Mouse (Mus musculus): ENCODE measurements around the gene Ank3. TPM values are rescaled to one million over a fixed set of nuclear protein-coding genes. Genes with fewer than 3 reads are reported as not detected.

The Ank3 gene
- polyA plus RNA-seq, 2 experiments = 3.1 to 5.3 TPM

GRCm38 (mm10) chr10:69720452-69720851 is 321.9 kb downstream of the Ank3 start:
- DNase-seq (ENCODE audit: low read depth in 3 of 3, low spot score in 3 of 3) (no peak), ATAC-seq (ENCODE audit: insufficient read depth) (no peak)
- H3K9ac ChIP-seq (replicated peaks) = no peak overlapping the region
- peaks cover 0 to 1% of the 10 kb centered on the region in 2 experiments; a peak in 1 of 4 replicates for H3K4me1 ChIP-seq (replicated peaks; ENCODE audit: control insufficient read depth in 2 of 2, insufficient read depth in 2 of 2, low read length in 1 of 2)
- no peaks in the 10 kb centered on the region for H3K27me3 ChIP-seq (ENCODE audit: control insufficient read depth, insufficient read depth, low read length)
- 73% methylated on average over 10 of the region's 10 CpGs for WGBS (ENCODE audit: insufficient replicate concordance)
- no peaks in the 10 kb centered on the region for H3K9me3 ChIP-seq (ENCODE audit: control insufficient read depth, low read length)
- no peak for TF ChIP-seq CTCF (IDR thresholded peaks at IDR 0.05; ENCODE audit: low read depth)
- no peak for TF ChIP-seq EP300 (IDR thresholded peaks at IDR 0.05; ENCODE audit: low read depth)
- H3K36me3 ChIP-seq (replicated peaks; ENCODE audit: control insufficient read depth, insufficient read depth, low read depth) = no peaks in the 10 kb centered on the region
- H3K4me2 ChIP-seq (ENCODE audit: low read depth) = no peak overlapping the region
- H3K4me3 ChIP-seq (ENCODE audit: insufficient read depth in 1 of 2, low read depth in 2 of 2, low read length in 2 of 2) = no peak overlapping the region
- no peak overlapping the region for H3K27ac ChIP-seq

- no peak overlapping the region for H3K9ac ChIP-seq (replicated peaks)
- H3K36me3 ChIP-seq (replicated peaks; ENCODE audit: control insufficient read depth, insufficient read depth, low read depth) = no peaks in the 10 kb centered on the region
- 29% methylated on average over 6 of the region's 6 CpGs for WGBS (ENCODE audit: insufficient replicate concordance)
- no peak overlapping the region for H3K4me2 ChIP-seq (ENCODE audit: low read depth)
- H3K27ac ChIP-seq = no peak overlapping the region
- DNase-seq (ENCODE audit: low read depth in 3 of 3, low spot score in 3 of 3) = no peak
- H3K27me3 ChIP-seq (ENCODE audit: control insufficient read depth, insufficient read depth, low read length) = no peaks in the 10 kb centered on the region
- no peak for ATAC-seq (ENCODE audit: insufficient read depth)
- H3K9me3 ChIP-seq (ENCODE audit: control insufficient read depth, low read length) = no peaks in the 10 kb centered on the region
- no peak for TF ChIP-seq EP300 (IDR thresholded peaks at IDR 0.05; ENCODE audit: low read depth)
- TF ChIP-seq CTCF (IDR thresholded peaks at IDR 0.05; ENCODE audit: low read depth) = no peak
- no peak overlapping the region for H3K4me3 ChIP-seq (ENCODE audit: insufficient read depth in 1 of 2, low read depth in 2 of 2, low read length in 2 of 2)
- peaks cover 0 to 1% of the 10 kb centered on the region in 2 experiments; a peak in 1 of 4 replicates for H3K4me1 ChIP-seq (replicated peaks; ENCODE audit: control insufficient read depth in 2 of 2, insufficient read depth in 2 of 2, low read length in 1 of 2)
These were observed 322.4 kb downstream of the Ank3 start for GRCm38 (mm10) chr10:69720899-69721490.

- no peaks in the 10 kb centered on the region for H3K36me3 ChIP-seq (replicated peaks; ENCODE audit: control insufficient read depth, insufficient read depth, low read depth)
- no peak overlapping the region for H3K9ac ChIP-seq (replicated peaks)
- H3K27ac ChIP-seq = no peak overlapping the region
- no peak overlapping the region for H3K4me2 ChIP-seq (ENCODE audit: low read depth)
- no peak overlapping the region for H3K4me3 ChIP-seq (ENCODE audit: insufficient read depth in 1 of 2, low read depth in 2 of 2, low read length in 2 of 2)
- H3K4me1 ChIP-seq (replicated peaks; ENCODE audit: control insufficient read depth in 2 of 2, insufficient read depth in 2 of 2, low read length in 1 of 2) = peaks cover 0 to 1% of the 10 kb centered on the region in 2 experiments; a peak in 1 of 4 replicates
- DNase-seq (ENCODE audit: low read depth in 3 of 3, low spot score in 3 of 3) (no peak), ATAC-seq (ENCODE audit: insufficient read depth) (no peak)
- H3K27me3 ChIP-seq (ENCODE audit: control insufficient read depth, insufficient read depth, low read length) = no peaks in the 10 kb centered on the region
- no peaks in the 10 kb centered on the region for H3K9me3 ChIP-seq (ENCODE audit: control insufficient read depth, low read length)
- 88% methylated on average over 4 of the region's 4 CpGs for WGBS (ENCODE audit: insufficient replicate concordance)
- TF ChIP-seq CTCF (IDR thresholded peaks at IDR 0.05; ENCODE audit: low read depth) (no peak), EP300 (IDR thresholded peaks at IDR 0.05; ENCODE audit: low read depth) (no peak)
These were observed 325.6 kb downstream of the Ank3 start for GRCm38 (mm10) chr10:69724159-69724558.

GRCm38 (mm10) chr10:69725078-69725477 is 326.5 kb downstream of the Ank3 start:
- no peak for ATAC-seq (ENCODE audit: insufficient read depth)
- H3K4me1 ChIP-seq (replicated peaks; ENCODE audit: control insufficient read depth in 2 of 2, insufficient read depth in 2 of 2, low read length in 1 of 2) = peaks cover 0 to 1% of the 10 kb centered on the region in 2 experiments; a peak in 1 of 4 replicates
- H3K36me3 ChIP-seq (replicated peaks; ENCODE audit: control insufficient read depth, insufficient read depth, low read depth) = no peaks in the 10 kb centered on the region
- H3K4me2 ChIP-seq (ENCODE audit: low read depth) = no peak overlapping the region
- DNase-seq (ENCODE audit: low read depth in 3 of 3, low spot score in 3 of 3) = no peak
- no peaks in the 10 kb centered on the region for H3K9me3 ChIP-seq (ENCODE audit: control insufficient read depth, low read length)
- H3K4me3 ChIP-seq (ENCODE audit: insufficient read depth in 1 of 2, low read depth in 2 of 2, low read length in 2 of 2) = no peak overlapping the region
- no peak overlapping the region for H3K27ac ChIP-seq
- WGBS (ENCODE audit: insufficient replicate concordance) = 80% methylated on average over 14 of the region's 14 CpGs
- no peak for TF ChIP-seq EP300 (IDR thresholded peaks at IDR 0.05; ENCODE audit: low read depth)
- TF ChIP-seq CTCF (IDR thresholded peaks at IDR 0.05; ENCODE audit: low read depth) = no peak
- no peak overlapping the region for H3K9ac ChIP-seq (replicated peaks)
- no peaks in the 10 kb centered on the region for H3K27me3 ChIP-seq (ENCODE audit: control insufficient read depth, insufficient read depth, low read length)

GRCm38 (mm10) chr10:69726265-69726664 is 327.7 kb downstream of the Ank3 start:
- Histone ChIP-seq H3K4me3 (ENCODE audit: insufficient read depth in 1 of 2, low read depth in 2 of 2, low read length in 2 of 2) (no peak overlapping the region), H3K4me2 (ENCODE audit: low read depth) (no peak overlapping the region), H3K27ac (no peak overlapping the region), H3K27me3 (ENCODE audit: control insufficient read depth, insufficient read depth, low read length) (no peaks in the 10 kb centered on the region), H3K9me3 (ENCODE audit: control insufficient read depth, low read length) (no peaks in the 10 kb centered on the region), H3K9ac (replicated peaks) (no peak overlapping the region), H3K4me1 (replicated peaks; ENCODE audit: control insufficient read depth in 2 of 2, insufficient read depth in 2 of 2, low read length in 1 of 2) (peaks cover 0 to 1% of the 10 kb centered on the region in 2 experiments; a peak in 1 of 4 replicates), H3K36me3 (replicated peaks; ENCODE audit: control insufficient read depth, insufficient read depth, low read depth) (no peaks in the 10 kb centered on the region)
- TF ChIP-seq EP300 (IDR thresholded peaks at IDR 0.05; ENCODE audit: low read depth) (no peak), CTCF (IDR thresholded peaks at IDR 0.05; ENCODE audit: low read depth) (no peak)
- WGBS (ENCODE audit: insufficient replicate concordance) = 67% methylated on average over 2 of the region's 2 CpGs
- DNase-seq (ENCODE audit: low read depth in 3 of 3, low spot score in 3 of 3) (no peak), ATAC-seq (ENCODE audit: insufficient read depth) (no peak)
